Mouse (Mus musculus) fibroblast of lung, adult 2 months (primary cell): ENCODE measurements around the gene Gpn1.

Experiments
- DNase-seq: peaks from one replicate; pipeline ENCODE4 v3.0.0-alpha.2; 2011; ENCODE audit warnings: low read depth

The Gpn1 gene

GRCm38 (mm10) chr5:31559401-31559800 is 64.9 kb downstream of the Gpn1 start:
- no peak for DNase-seq

GRCm38 (mm10) chr5:31560352-31560751 is 65.8 kb downstream of the Gpn1 start:
- no peak for DNase-seq

GRCm38 (mm10) chr5:31562036-31562666 is 67.6 kb downstream of the Gpn1 start:
- DNase-seq, result no peak
